In the genomic region with DNA sequence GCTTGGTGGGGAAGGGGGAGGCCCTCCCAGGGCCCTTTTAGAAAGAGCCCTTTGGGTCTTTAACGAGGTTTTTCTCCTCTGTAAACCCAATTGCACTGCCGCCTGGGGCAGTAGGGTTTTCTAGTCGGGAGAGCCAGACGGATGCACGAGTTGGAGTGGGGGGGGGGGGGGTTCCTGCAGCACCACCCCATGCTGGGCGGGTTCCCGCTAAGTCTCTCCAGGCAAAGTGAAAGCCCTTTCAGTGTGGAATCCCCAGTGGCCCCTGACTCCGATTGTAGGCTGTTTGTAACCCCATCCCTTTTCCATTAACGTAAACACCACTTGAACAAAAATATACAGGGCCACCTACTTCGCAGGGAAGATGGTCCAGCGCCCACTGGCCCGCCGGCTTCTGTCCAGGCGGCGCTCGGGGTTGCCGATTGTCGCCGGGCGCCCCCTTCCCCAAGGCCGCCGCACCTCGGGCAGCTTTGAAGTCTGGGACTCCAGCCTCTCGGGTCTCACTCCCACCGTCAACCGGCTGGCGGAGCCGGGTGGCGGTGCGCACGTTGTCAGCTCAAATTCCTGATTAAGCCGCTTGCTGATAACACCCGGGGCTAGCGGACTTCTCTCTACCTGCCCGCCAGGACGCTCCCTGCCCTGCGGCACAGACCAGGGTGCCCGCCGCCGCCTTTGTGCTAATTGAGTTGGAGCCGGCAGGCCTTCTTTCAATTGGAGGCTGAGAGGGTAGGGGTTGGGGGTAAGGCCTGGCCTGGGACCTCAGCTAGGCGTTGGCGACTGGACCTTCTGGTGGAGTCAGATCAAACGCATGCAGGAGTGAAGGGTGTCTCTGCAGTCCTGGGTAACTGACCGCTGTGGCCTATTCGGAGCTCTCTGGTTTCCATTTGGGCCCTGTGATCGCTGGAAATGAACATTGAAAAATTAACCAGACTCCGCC, we compare ENCODE assay signal across 10 mouse cellular contexts. TPM values are rescaled to one million over a fixed set of nuclear protein-coding genes. Genes with fewer than 3 reads are reported as not detected.
A peak's percentile ranks its signal among the peaks of the same experiment; 100 is the strongest.
DNase-seq lines count a peak whose midpoint lies in the region; ATAC-seq lines count a peak whose summit lies in the region.
"Had no signal": no experiment of that assay in that cellular context is flagged by ENCODE, and none has a peak within 500 bp of the region (broad histone marks: within the 10 kb centered on the region; RNA-seq: fewer than 3 reads in every experiment).

No protein-coding gene starts in this region.

- H3K4me3 ChIP-seq in heart, embryonic 16.5 days (ENCODE audit: low read length) = peak overlapping the region; percentile 33
- peak overlapping the region; percentile 42 for H3K4me3 ChIP-seq in embryonic facial prominence, embryonic 10.5 days
- peak overlapping the region; percentile 32 for H3K4me3 ChIP-seq in intestine, embryonic 15.5 days (replicated peaks)

- H3K9me3 ChIP-seq in heart, embryonic 16.5 days (replicated peaks; ENCODE audit: control insufficient read depth, low read length) = no peaks in the 10 kb centered on the region
- no peaks in the 10 kb centered on the region for H3K9me3 ChIP-seq in embryonic facial prominence, embryonic 10.5 days
- H3K9me3 ChIP-seq in intestine, embryonic 15.5 days = no peaks in the 10 kb centered on the region

- intact Hi-C loops in heart, postnatal 10 days (cut with DNase I) = no loop called here
- intact Hi-C loops in left cerebral cortex, postnatal 4 days (cut with DNase I) = no loop called here

- H3K4me2 ChIP-seq in heart, embryonic 16.5 days (ENCODE audit: low read depth, low read length) = peak overlapping the region; percentile 54
- H3K4me2 ChIP-seq in intestine, embryonic 15.5 days (replicated peaks) = peak overlapping the region; percentile 65

- peaks cover 5% of the 10 kb centered on the region; the same call in 1 of the 2 replicates for H3K4me1 ChIP-seq in heart, embryonic 16.5 days (ENCODE audit: control insufficient read depth, insufficient read depth, low read length)
- peaks cover 57% of the 10 kb centered on the region for H3K4me1 ChIP-seq in embryonic facial prominence, embryonic 10.5 days
- H3K4me1 ChIP-seq in intestine, embryonic 15.5 days (replicated peaks) = peaks cover 28% of the 10 kb centered on the region

- WGBS in heart, embryonic 16.5 days = 3% methylated on average over 48 of the region's 48 CpGs
- WGBS in embryonic facial prominence, embryonic 10.5 days = under 1% methylated on average over 48 of the region's 48 CpGs
- 3% methylated on average over 48 of the region's 48 CpGs for WGBS in intestine, embryonic 15.5 days

- no peak for ATAC-seq in heart, embryonic 16.5 days (replicated peaks; ENCODE audit: extremely low read depth, insufficient read depth, low FRiP score)
- ATAC-seq in intestine, embryonic 15.5 days = peak; percentile 30; the same call in 1 of the 2 replicates

- no peak for DNase-seq in heart, postnatal 10 days
- peak; percentile 65 for DNase-seq in embryonic facial prominence, embryonic 10.5 days (ENCODE audit: low spot score)
- peak; percentile 69 for DNase-seq in neural tube, embryonic 10.5 days (ENCODE audit: extremely low spot score, low spot score)
- no peak for DNase-seq in layer of hippocampus, postnatal 25 days (ENCODE audit: extremely low spot score in 1 of 2, low spot score in 1 of 2)
- DNase-seq in left cerebral cortex, postnatal 4 days = no peak
- no peak for DNase-seq in layer of hippocampus, adult 9-11 months
- DNase-seq: kidney, adult 18-20 months had no signal

- H3K27me3 ChIP-seq in heart, embryonic 16.5 days (ENCODE audit: control insufficient read depth, insufficient read depth, low read length) = peaks cover 95% of the 10 kb centered on the region
- peaks cover 100% of the 10 kb centered on the region for H3K27me3 ChIP-seq in embryonic facial prominence, embryonic 10.5 days (replicated peaks; ENCODE audit: low read depth, poor library complexity, severe bottlenecking)
- peaks cover 54% of the 10 kb centered on the region for H3K27me3 ChIP-seq in intestine, embryonic 15.5 days (replicated peaks)

- H3K36me3 ChIP-seq in heart, embryonic 16.5 days (ENCODE audit: control insufficient read depth, insufficient read depth) = no peaks in the 10 kb centered on the region
- no peaks in the 10 kb centered on the region for H3K36me3 ChIP-seq in embryonic facial prominence, embryonic 10.5 days (replicated peaks)
- H3K36me3 ChIP-seq in intestine, embryonic 15.5 days = no peaks in the 10 kb centered on the region

- no peak overlapping the region for H3K27ac ChIP-seq in heart, embryonic 16.5 days (ENCODE audit: low read length)
- peak overlapping the region; percentile 57 for H3K27ac ChIP-seq in embryonic facial prominence, embryonic 10.5 days (replicated peaks)
- peak overlapping the region; percentile 80 for H3K27ac ChIP-seq in intestine, embryonic 15.5 days
- H3K27ac ChIP-seq: macrophage had no signal

- no peak overlapping the region for H3K9ac ChIP-seq in heart, embryonic 16.5 days (ENCODE audit: low read length)
- peak overlapping the region; percentile 58 for H3K9ac ChIP-seq in intestine, embryonic 15.5 days

RNA-seq across cellular contexts. Expression of gene Foxf1, which starts 10.7 kb away (rescaled TPM):
- 1.9 and 8.9 TPM in 2 replicates for polyA plus RNA-seq in heart, embryonic 16.5 days (2015; fragmentation: Nextera tagmentation; extraction: Ambion mirVana)
- total RNA-seq in heart, postnatal 10 days (2021) = under 1 TPM; 0.37 to 0.38 TPM
- 28.8 and 30.1 TPM in 2 replicates for polyA plus RNA-seq in embryonic facial prominence, embryonic 10.5 days (2016; fragmentation: Nextera tagmentation; extraction: Ambion mirVana)
- 105 and 126 TPM in 2 replicates for polyA plus RNA-seq in intestine, embryonic 15.5 days (2015; fragmentation: Nextera tagmentation; extraction: Ambion mirVana)
- 1 to 10 TPM in 1 of 2 experiments, under 1 TPM in 1; 0.87 to 1.0 TPM for total RNA-seq in layer of hippocampus, postnatal 25 days (2021)
- total RNA-seq in left cerebral cortex, postnatal 4 days (2021) = 1 to 10 TPM; 1.7 TPM

RNA-seq across cellular contexts. Expression of gene Mthfsd, which starts 34.8 kb away (rescaled TPM):
- 32.1 and 32.3 TPM in 2 replicates for polyA plus RNA-seq in heart, embryonic 16.5 days (2015; fragmentation: Nextera tagmentation; extraction: Ambion mirVana)
- total RNA-seq in heart, postnatal 10 days (2021) = 10 to 100 TPM; 13.2 to 15.5 TPM
- polyA plus RNA-seq in embryonic facial prominence, embryonic 10.5 days (2016; fragmentation: Nextera tagmentation; extraction: Ambion mirVana) = 68.2 and 72.3 TPM in 2 replicates
- 50.6 and 52.3 TPM in 2 replicates for polyA plus RNA-seq in intestine, embryonic 15.5 days (2015; fragmentation: Nextera tagmentation; extraction: Ambion mirVana)
- 10 to 100 TPM; 35.4 to 40.4 TPM for total RNA-seq in layer of hippocampus, postnatal 25 days (2021)
- 10 to 100 TPM; 23.2 to 26.6 TPM for total RNA-seq in left cerebral cortex, postnatal 4 days (2021)

RNA-seq across cellular contexts. Expression of gene Foxc2, which starts 42.5 kb away (rescaled TPM):
- polyA plus RNA-seq in heart, embryonic 16.5 days (2015; fragmentation: Nextera tagmentation; extraction: Ambion mirVana) = 3.5 and 4.4 TPM in 2 replicates
- 1 to 10 TPM; 4.0 TPM for total RNA-seq in heart, postnatal 10 days (2021)
- polyA plus RNA-seq in embryonic facial prominence, embryonic 10.5 days (2016; fragmentation: Nextera tagmentation; extraction: Ambion mirVana) = 11.7 and 15.2 TPM in 2 replicates
- polyA plus RNA-seq in intestine, embryonic 15.5 days (2015; fragmentation: Nextera tagmentation; extraction: Ambion mirVana) = 0.69 and 0.80 TPM in 2 replicates
- total RNA-seq in layer of hippocampus, postnatal 25 days (2021) = under 1 TPM; 0.66 to 0.82 TPM
- total RNA-seq in left cerebral cortex, postnatal 4 days (2021) = 1 to 10 TPM; 4.3 to 4.4 TPM
- polyA plus RNA-seq: macrophage had no signal

RNA-seq across cellular contexts. Expression of gene Foxl1, which starts 54.3 kb away (rescaled TPM):
- polyA plus RNA-seq in heart, embryonic 16.5 days (2015; fragmentation: Nextera tagmentation; extraction: Ambion mirVana) = 0.49 and 0.62 TPM in 2 replicates
- total RNA-seq in heart, postnatal 10 days (2021) = under 1 TPM; 0.27 to 0.43 TPM
- 2.8 and 4.6 TPM in 2 replicates for polyA plus RNA-seq in embryonic facial prominence, embryonic 10.5 days (2016; fragmentation: Nextera tagmentation; extraction: Ambion mirVana)
- 9.0 and 9.3 TPM in 2 replicates for polyA plus RNA-seq in intestine, embryonic 15.5 days (2015; fragmentation: Nextera tagmentation; extraction: Ambion mirVana)
- total RNA-seq in layer of hippocampus, postnatal 25 days (2021) = not detected
- total RNA-seq in left cerebral cortex, postnatal 4 days (2021) = under 1 TPM in 1 of 2 experiments, not detected in 1; 0.18 TPM
- polyA plus RNA-seq: macrophage had no signal

Comparison
In these comparisons a context has a peak if more than half of its experiments do, and no peak if none do; other contexts are left out.
1. DNase-seq: peak in embryonic facial prominence, embryonic 10.5 days (single experiment) and neural tube, embryonic 10.5 days (single experiment); none in heart, postnatal 10 days (0 of 2), layer of hippocampus, postnatal 25 days (0 of 2), left cerebral cortex, postnatal 4 days (single experiment) and layer of hippocampus, adult 9-11 months (single experiment).
2. Peak in every context shown above with its lines, with median percentiles within 50 percentile points of each other: H3K4me3 ChIP-seq.